Mouse (Mus musculus) MEL (cell line): ENCODE results near the gene Sfxn1.

Experiments used
- CTCF ChIP-seq, 3 experiments: IDR thresholded peaks in 2 of 3; conservative IDR thresholded peaks in 1 of 3; 2 replicates each; pipeline ENCODE4 v1.5.1; 2011 to 2012; ENCODE audit warnings: low read length in 3 of 3, low read depth in 2 of 3, mild to moderate bottlenecking in 2 of 3, improper control_type of control experiment in 1 of 3, inconsistent platforms in 1 of 3, mixed read lengths in 1 of 3, moderate library complexity in 1 of 3; ENCODE audit not compliant: control insufficient read depth in 1 of 3, insufficient read depth in 1 of 3, poor library complexity in 1 of 3, severe bottlenecking in 1 of 3
- MYC ChIP-seq: IDR thresholded peaks from 2 replicates; pipeline ENCODE4 v1.6.1; 2011; ENCODE audit warnings: low read depth, mild to moderate bottlenecking, low read length, improper control_type of control experiment, moderate library complexity
- NRF1 ChIP-seq: IDR thresholded peaks from 2 replicates; pipeline ENCODE4 v1.6.1; 2014; ENCODE audit warnings: low read depth, mild to moderate bottlenecking, inconsistent platforms, low read length, improper control_type of control experiment, moderate library complexity; ENCODE audit not compliant: poor library complexity, insufficient read depth, severe bottlenecking
- POLR2A ChIP-seq, 2 experiments: IDR thresholded peaks; 2 replicates each; pipeline ENCODE4 v1.6.1; 2011 to 2012; ENCODE audit warnings: low read length in 2 of 2, mild to moderate bottlenecking in 2 of 2, control low read depth in 1 of 2, improper control_type of control experiment in 1 of 2, low read depth in 1 of 2, moderate library complexity in 1 of 2; ENCODE audit not compliant: control insufficient read depth in 1 of 2, insufficient read depth in 1 of 2, poor library complexity in 1 of 2
- POLR2AphosphoS2 ChIP-seq: IDR thresholded peaks from 2 replicates; pipeline ENCODE4 v1.6.1; 2011; ENCODE audit warnings: low read length, improper control_type of control experiment
- SMC3 ChIP-seq: IDR thresholded peaks from 2 replicates; pipeline ENCODE4 v1.6.1; 2011; ENCODE audit warnings: low read depth, low read length, improper control_type of control experiment
- TBP ChIP-seq: IDR thresholded peaks from 2 replicates; pipeline ENCODE4 v1.8.0; 2011; ENCODE audit warnings: low read depth, low read length, improper control_type of control experiment
- USF1 ChIP-seq: IDR thresholded peaks from 2 replicates; pipeline ENCODE4 v1.6.1; 2014; ENCODE audit warnings: low read depth, mild to moderate bottlenecking, inconsistent platforms, low read length, improper control_type of control experiment, moderate library complexity
- USF2 ChIP-seq, 2 experiments: IDR thresholded peaks; 2 replicates each; pipeline ENCODE4 v1.6.1; 2011 to 2012; ENCODE audit warnings: improper control_type of control experiment in 2 of 2, low read length in 2 of 2, borderline replicate concordance in 1 of 2, inconsistent platforms in 1 of 2, low read depth in 1 of 2, mild to moderate bottlenecking in 1 of 2; ENCODE audit not compliant: insufficient read depth in 1 of 2

- TF ChIP-seq CTCF (IDR thresholded peaks at IDR 0.05 in 2 of 3, conservative IDR thresholded peaks at IDR 0.05 in 1 of 3; ENCODE audit: control insufficient read depth in 1 of 3, insufficient read depth in 1 of 3, low read depth in 2 of 3, low read length in 3 of 3, poor library complexity in 1 of 3, severe bottlenecking in 1 of 3) = no peak
- TF ChIP-seq POLR2AphosphoS2 = no peak
- TF ChIP-seq POLR2A (IDR thresholded peaks at IDR 0.05; ENCODE audit: control insufficient read depth in 1 of 2, insufficient read depth in 1 of 2, low read depth in 1 of 2, low read length in 2 of 2, poor library complexity in 1 of 2) = no peak
- TF ChIP-seq USF1 = no peak
- no peak for TF ChIP-seq MYC
- TF ChIP-seq TBP = no peak
- TF ChIP-seq SMC3 = no peak
- TF ChIP-seq USF2 (IDR thresholded peaks at IDR 0.05; ENCODE audit: borderline replicate concordance in 1 of 2, insufficient read depth in 1 of 2, low read depth in 1 of 2, low read length in 2 of 2) = no peak
- no peak for TF ChIP-seq NRF1
Observed at GRCm38 (mm10) chr13:54103271-54103670, 31.6 kb downstream of the Sfxn1 start.
